Mouse (Mus musculus) frontal cortex, adult 2 months (tissue): ENCODE data around the gene Slc16a10. TPM values are rescaled to one million over a fixed set of nuclear protein-coding genes. Genes with fewer than 3 reads are reported as not detected.

Source experiments
- polyA plus RNA-seq: library from polyadenylated mRNA; depleted of rRNA; stranded (reverse); fragments of >200 nt; gene quantifications from 2 replicates; pipeline ENCODE4 v1.2.3, GENCODE M21; 2012; rRNA removed

Slc16a10 gene
- polyA plus RNA-seq, 1 experiment, result 2.6 TPM

Other genes starting within 250 kb of the Slc16a10 start
- 10.3 and 11.1 TPM in 2 replicates for gene Mfsd4b4, start 243.0 kb downstream of the Slc16a10 start, polyA plus RNA-seq
- gene Mfsd4b2, start 215.3 kb downstream of the Slc16a10 start, polyA plus RNA-seq, result not detected in 2 replicates
- gene Mfsd4b3, start 182.1 kb downstream of the Slc16a10 start, polyA plus RNA-seq, result not detected in 2 replicates
- gene Mfsd4b5, start 155.6 kb downstream of the Slc16a10 start, polyA plus RNA-seq, result 0.06 and 0.11 TPM in 2 replicates
- gene Mfsd4b1, start 117.0 kb downstream of the Slc16a10 start, polyA plus RNA-seq, result 0.40 and 0.48 TPM in 2 replicates
- gene Rpf2, start 104.8 kb upstream of the Slc16a10 start, polyA plus RNA-seq, result 19.1 and 20.5 TPM in 2 replicates
- gene Gtf3c6, start 115.8 kb upstream of the Slc16a10 start, polyA plus RNA-seq, result 39.6 and 48.8 TPM in 2 replicates
- gene Amd1, start 159.9 kb upstream of the Slc16a10 start, polyA plus RNA-seq, result 89.3 and 96.4 TPM in 2 replicates
- 30.9 and 33.5 TPM in 2 replicates for gene Cdk19, start 197.3 kb upstream of the Slc16a10 start, polyA plus RNA-seq